Mouse (Mus musculus): ENCODE results near the gene Fam178b.

DNA sequence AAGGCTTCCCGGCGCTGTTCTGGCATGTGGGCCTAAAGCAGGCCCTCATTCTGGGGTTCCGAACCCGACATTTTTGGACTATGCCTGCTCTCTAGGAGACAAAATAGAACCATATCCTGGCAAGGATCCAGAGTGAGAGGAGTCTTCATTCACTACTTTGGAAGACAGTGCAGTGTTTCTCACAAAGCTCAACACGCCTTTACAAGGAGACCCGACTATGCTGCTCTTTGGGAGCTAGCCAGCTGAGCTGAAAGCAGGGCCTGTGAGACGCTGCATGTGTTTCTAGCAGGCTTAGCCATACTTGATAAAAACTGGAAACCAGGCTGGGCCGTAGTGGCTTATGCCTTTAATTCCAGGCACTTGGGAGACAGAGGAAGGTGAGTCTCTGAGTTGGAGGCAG is 67.8 kb downstream of the Fam178b start:
- TF ChIP-seq CTCF (IDR thresholded peaks at IDR 0.05; ENCODE audit: borderline replicate concordance, insufficient read depth, low read depth, low read length) (no peak), POLR2A (IDR thresholded peaks at IDR 0.05; ENCODE audit: borderline replicate concordance, insufficient read depth, low read length) (no peak)

Measured in cerebellum, adult 2 months (tissue).